Mouse (Mus musculus): ENCODE results near the gene Def6. TPM values are rescaled to one million over a fixed set of nuclear protein-coding genes. Genes with fewer than 3 reads are reported as not detected.
"Not testable (repeated sequence)": the region's sequence is repeated elsewhere in the genome, so short reads cannot be mapped to it uniquely, and the experiment has no call there.

The Def6 gene
- polyA plus RNA-seq, 1 experiment from 2014 or later: 3.0 TPM

- no peak overlapping the region for H3K27ac ChIP-seq (ENCODE audit: low read length)
- 0 out of 2 replicates have a peak overlapping the region, but pooled peaks have one; percentile 1 for H3K9ac ChIP-seq (ENCODE audit: low read depth, low read length)
- ATAC-seq: peak; percentile 38; the same call in 1 of the 2 replicates
- no peaks in the 10 kb centered on the region for H3K27me3 ChIP-seq (replicated peaks; ENCODE audit: control insufficient read depth, insufficient read depth, low read length)
- peak overlapping the region; percentile 23; the same call in 1 of the 2 replicates for H3K4me2 ChIP-seq (ENCODE audit: low read depth, low read length)
- H3K4me1 ChIP-seq (ENCODE audit: control insufficient read depth, insufficient read depth, low read length): peaks cover 3% of the 10 kb centered on the region; the same call in 1 of the 2 replicates
- H3K9me3 ChIP-seq (ENCODE audit: control insufficient read depth, low read length): no peaks in the 10 kb centered on the region
- H3K36me3 ChIP-seq (ENCODE audit: control insufficient read depth, insufficient read depth, low read length): no peaks in the 10 kb centered on the region
- WGBS: 25% methylated on average over 23 of the region's 23 CpGs
- no peak overlapping the region for H3K4me3 ChIP-seq (ENCODE audit: low read length)
Measured at GRCm38 (mm10) chr17:28217721-28218649, 10.4 kb downstream of the Def6 start.

GRCm38 (mm10) chr17:28222463-28222862 lies 14.9 kb downstream of the Def6 start:
- not testable (repeated sequence) for H3K4me2 ChIP-seq (ENCODE audit: low read depth, low read length); ATAC-seq; H3K36me3 ChIP-seq (ENCODE audit: control insufficient read depth, insufficient read depth, low read length); H3K27me3 ChIP-seq (replicated peaks; ENCODE audit: control insufficient read depth, insufficient read depth, low read length); H3K4me3 ChIP-seq (ENCODE audit: low read length); H3K27ac ChIP-seq (ENCODE audit: low read length); H3K9ac ChIP-seq (ENCODE audit: low read depth, low read length); H3K9me3 ChIP-seq (ENCODE audit: control insufficient read depth, low read length)
- 88% methylated on average over 10 of the region's 10 CpGs for WGBS
- H3K4me1 ChIP-seq (ENCODE audit: control insufficient read depth, insufficient read depth, low read length): peaks cover 16% of the 10 kb centered on the region

GRCm38 (mm10) chr17:28223561-28224391 lies 16.2 kb downstream of the Def6 start:
- Histone ChIP-seq H3K4me3 (ENCODE audit: low read length) (peak overlapping the region; percentile 61), H3K27ac (ENCODE audit: low read length) (peak overlapping the region; percentile 78), H3K4me2 (ENCODE audit: low read depth, low read length) (peak overlapping the region; percentile 95), H3K9ac (ENCODE audit: low read depth, low read length) (peak overlapping the region; percentile 79), H3K27me3 (replicated peaks; ENCODE audit: control insufficient read depth, insufficient read depth, low read length) (no peaks in the 10 kb centered on the region), H3K9me3 (ENCODE audit: control insufficient read depth, low read length) (no peaks in the 10 kb centered on the region), H3K36me3 (ENCODE audit: control insufficient read depth, insufficient read depth, low read length) (no peaks in the 10 kb centered on the region), H3K4me1 (ENCODE audit: control insufficient read depth, insufficient read depth, low read length) (peaks cover 16% of the 10 kb centered on the region)
- peak; percentile 93 for ATAC-seq
- WGBS: under 1% methylated on average over 46 of the region's 46 CpGs

GRCm38 (mm10) chr17:28224615-28225014 lies 17.0 kb downstream of the Def6 start:
- Histone ChIP-seq H3K36me3 (ENCODE audit: control insufficient read depth, insufficient read depth, low read length) (no peaks in the 10 kb centered on the region), H3K9me3 (ENCODE audit: control insufficient read depth, low read length) (no peaks in the 10 kb centered on the region), H3K27ac (ENCODE audit: low read length) (no peak overlapping the region), H3K4me2 (ENCODE audit: low read depth, low read length) (no peak overlapping the region), H3K4me1 (ENCODE audit: control insufficient read depth, insufficient read depth, low read length) (peaks cover 16% of the 10 kb centered on the region), H3K27me3 (replicated peaks; ENCODE audit: control insufficient read depth, insufficient read depth, low read length) (no peaks in the 10 kb centered on the region), H3K4me3 (ENCODE audit: low read length) (no peak overlapping the region), H3K9ac (ENCODE audit: low read depth, low read length) (no peak overlapping the region)
- 87% methylated on average over 10 of the region's 10 CpGs for WGBS
- ATAC-seq: no peak

- peaks cover 24% of the 10 kb centered on the region for H3K4me1 ChIP-seq (ENCODE audit: control insufficient read depth, insufficient read depth, low read length)
- peak overlapping the region; percentile 57 for H3K9ac ChIP-seq (ENCODE audit: low read depth, low read length)
- H3K27ac ChIP-seq (ENCODE audit: low read length): 0 out of 2 replicates have a peak overlapping the region, but pooled peaks have one; percentile 11
- ATAC-seq: peak; percentile 44
- H3K36me3 ChIP-seq (ENCODE audit: control insufficient read depth, insufficient read depth, low read length): no peaks in the 10 kb centered on the region
- peak overlapping the region; percentile 57 for H3K4me2 ChIP-seq (ENCODE audit: low read depth, low read length)
- H3K27me3 ChIP-seq (replicated peaks; ENCODE audit: control insufficient read depth, insufficient read depth, low read length): no peaks in the 10 kb centered on the region
- H3K9me3 ChIP-seq (ENCODE audit: control insufficient read depth, low read length): no peaks in the 10 kb centered on the region
- 5% methylated on average over 21 of the region's 21 CpGs for WGBS
- H3K4me3 ChIP-seq (ENCODE audit: low read length): peak overlapping the region; percentile 40
Measured at GRCm38 (mm10) chr17:28226014-28226413, 18.4 kb downstream of the Def6 start.

GRCm38 (mm10) chr17:28230486-28230885 lies 22.9 kb downstream of the Def6 start:
- Histone ChIP-seq H3K36me3 (ENCODE audit: control insufficient read depth, insufficient read depth, low read length) (no peaks in the 10 kb centered on the region), H3K4me3 (ENCODE audit: low read length) (no peak overlapping the region), H3K9ac (ENCODE audit: low read depth, low read length) (no peak overlapping the region), H3K4me1 (ENCODE audit: control insufficient read depth, insufficient read depth, low read length) (peaks cover 24% of the 10 kb centered on the region), H3K27ac (ENCODE audit: low read length) (no peak overlapping the region), H3K4me2 (ENCODE audit: low read depth, low read length) (no peak overlapping the region), H3K27me3 (replicated peaks; ENCODE audit: control insufficient read depth, insufficient read depth, low read length) (no peaks in the 10 kb centered on the region), H3K9me3 (ENCODE audit: control insufficient read depth, low read length) (no peaks in the 10 kb centered on the region)
- WGBS: 63% methylated on average over 6 of the region's 6 CpGs
- no peak for ATAC-seq

GRCm38 (mm10) chr17:28231026-28231736 lies 23.6 kb downstream of the Def6 start:
- Histone ChIP-seq H3K4me3 (ENCODE audit: low read length) (no peak overlapping the region), H3K9ac (ENCODE audit: low read depth, low read length) (no peak overlapping the region), H3K9me3 (ENCODE audit: control insufficient read depth, low read length) (no peaks in the 10 kb centered on the region), H3K36me3 (ENCODE audit: control insufficient read depth, insufficient read depth, low read length) (no peaks in the 10 kb centered on the region), H3K4me2 (ENCODE audit: low read depth, low read length) (no peak overlapping the region), H3K27ac (ENCODE audit: low read length) (no peak overlapping the region), H3K4me1 (ENCODE audit: control insufficient read depth, insufficient read depth, low read length) (peaks cover 19% of the 10 kb centered on the region), H3K27me3 (replicated peaks; ENCODE audit: control insufficient read depth, insufficient read depth, low read length) (no peaks in the 10 kb centered on the region)
- 84% methylated on average over 18 of the region's 18 CpGs for WGBS
- no peak for ATAC-seq

GRCm38 (mm10) chr17:28232475-28233060 lies 25.0 kb downstream of the Def6 start, which contains the start of gene Ppard:
TSS of gene Ppard (plus strand) at chr17:28232700.
- Histone ChIP-seq H3K9me3 (ENCODE audit: control insufficient read depth, low read length) (no peaks in the 10 kb centered on the region), H3K4me3 (ENCODE audit: low read length) (peak within 1 kb of the TSS; percentile 85), H3K4me2 (ENCODE audit: low read depth, low read length) (peak within 1 kb of the TSS; percentile 79), H3K36me3 (ENCODE audit: control insufficient read depth, insufficient read depth, low read length) (no peaks in the 10 kb centered on the region), H3K27ac (ENCODE audit: low read length) (peak within 1 kb of the TSS; percentile 84), H3K4me1 (ENCODE audit: control insufficient read depth, insufficient read depth, low read length) (peaks cover 19% of the 10 kb centered on the region), H3K27me3 (replicated peaks; ENCODE audit: control insufficient read depth, insufficient read depth, low read length) (no peaks in the 10 kb centered on the region), H3K9ac (ENCODE audit: low read depth, low read length) (peak within 1 kb of the TSS; percentile 92)
- WGBS: under 1% methylated on average over 57 of the region's 57 CpGs
- ATAC-seq: peak; percentile 93
